Mouse (Mus musculus) gastrocnemius, postnatal 4 days (tissue): Measurements from ENCODE around the gene Slc25a51. TPM values are rescaled to one million over a fixed set of nuclear protein-coding genes. Genes with fewer than 3 reads are reported as not detected.

ENCODE experiments used
- DNase-seq, 2 experiments: peaks; one replicate each; pipeline ENCODE4 v3.0.0; 2021 to 2022; ENCODE audit warnings: low spot score in 2 of 2, mixed read lengths in 2 of 2
- long read RNA-seq, 2 experiments: library from polyadenylated mRNA; stranded (forward); transcript quantifications; one replicate each; pipeline ENCODE4 v2.0.0; 2021
- total RNA-seq, 2 experiments: library from RNA; stranded (reverse); gene quantifications; 2 replicates each; pipeline ENCODE4 v1.2.3; 2021

Gene Slc25a51
- 10 to 100 TPM; 81.9 to 89.9 TPM for total RNA-seq
- long read RNA-seq, experiment 1, full-length matches to known transcripts = 70 of 71 reads
- long read RNA-seq, experiment 1, partial matches to known transcripts = 0 of 71 reads
- long read RNA-seq, experiment 1, other reads (novel, unspliced or antisense) = 1 of 71 reads
- long read RNA-seq, experiment 2, full-length matches to known transcripts = 66 of 67 reads
- long read RNA-seq, experiment 2, partial matches to known transcripts = 0 of 67 reads
- long read RNA-seq, experiment 2, other reads (novel, unspliced or antisense) = 1 of 67 reads

- DNase-seq = peak; percentile 76 to 84
These were observed at the start of gene Slc25a51 for GRCm38 (mm10) chr4:45408427-45409132. Gene Slc25a51 (minus strand): TSS chr4:45408766.

DNA sequence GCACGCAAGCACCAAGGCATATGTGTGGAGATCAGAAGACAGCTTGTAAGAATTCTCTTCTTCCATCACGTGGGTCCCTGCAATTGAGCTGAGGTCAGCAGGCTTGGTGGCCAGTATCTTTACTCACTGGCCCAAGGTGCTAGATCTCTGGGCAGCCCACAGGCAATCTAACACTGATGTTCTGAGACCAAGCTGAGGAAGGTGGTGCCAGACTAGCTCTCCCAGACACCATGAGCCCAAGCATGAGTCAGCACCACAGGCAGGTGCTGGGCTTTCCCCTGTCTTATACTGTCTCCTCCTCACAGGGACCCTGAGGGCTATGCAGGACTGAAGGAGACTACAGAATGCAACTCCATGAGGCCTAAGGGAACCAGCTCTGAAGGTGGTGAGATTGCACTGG is 49.0 kb upstream of the Slc25a51 start:
- no peak for DNase-seq

- DNase-seq = no peak
These were observed 46.4 kb upstream of the Slc25a51 start for GRCm38 (mm10) chr4:45455001-45455400.

DNA sequence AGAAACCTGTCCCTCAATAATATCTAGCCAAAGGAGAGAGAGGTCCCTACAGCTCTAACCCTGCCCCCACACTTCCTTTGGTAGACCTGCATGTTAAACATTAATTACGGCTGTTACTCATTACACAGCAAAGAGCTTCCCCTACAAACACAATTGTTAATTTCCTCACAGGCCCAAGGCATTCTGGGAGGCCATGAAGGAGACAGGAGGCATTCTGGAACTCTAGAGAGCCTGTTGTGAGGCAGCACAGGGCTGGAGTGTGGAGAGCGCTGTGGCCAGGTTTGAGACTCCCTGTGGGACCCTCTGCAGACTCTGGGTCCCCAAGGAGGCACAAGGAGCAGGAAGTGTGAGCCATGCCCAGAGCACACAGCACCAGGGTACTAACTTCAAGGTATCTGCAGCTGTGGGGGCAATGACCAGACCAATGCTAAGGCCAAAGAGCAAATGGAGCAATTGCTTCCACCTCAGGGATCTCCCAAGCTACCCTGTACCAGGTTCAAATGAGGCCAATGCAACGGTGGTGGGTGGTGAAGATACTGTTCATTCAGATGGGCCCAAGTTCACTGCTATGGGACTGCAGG is 44.8 kb upstream of the Slc25a51 start:
- no peak for DNase-seq

DNA sequence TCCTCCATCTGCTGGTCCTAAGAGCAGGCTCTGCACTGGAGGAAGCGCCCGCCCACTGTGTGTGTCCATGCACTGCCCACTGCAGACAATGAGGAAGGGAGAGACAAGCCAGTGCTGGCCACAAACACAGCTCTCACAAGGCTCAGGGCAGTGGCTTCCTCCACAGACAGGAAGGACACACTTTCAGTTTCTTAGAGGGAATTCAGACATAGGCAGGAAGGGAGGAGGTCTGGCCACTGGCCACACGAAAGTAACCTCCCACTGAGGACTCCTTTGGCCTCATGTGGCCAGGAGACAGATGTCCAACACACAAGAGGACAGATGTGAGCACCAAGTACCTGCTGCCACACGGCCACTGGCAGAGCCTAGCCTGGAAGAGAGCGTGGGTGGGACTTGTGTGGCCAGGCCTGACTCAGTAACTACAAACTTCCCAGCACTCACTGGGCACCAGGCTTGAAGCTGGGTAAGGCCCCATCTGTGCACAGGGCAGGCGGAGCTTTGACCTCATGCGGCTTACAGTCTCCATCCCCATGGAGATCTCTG is 44.1 kb upstream of the Slc25a51 start:
- peak in 1 of 2 experiments; percentile 39 for DNase-seq

GRCm38 (mm10) chr4:45449012-45449411 is 40.4 kb upstream of the Slc25a51 start:
- no peak for DNase-seq

- DNase-seq = no peak
These were observed 39.9 kb upstream of the Slc25a51 start for GRCm38 (mm10) chr4:45448481-45448880.

DNA sequence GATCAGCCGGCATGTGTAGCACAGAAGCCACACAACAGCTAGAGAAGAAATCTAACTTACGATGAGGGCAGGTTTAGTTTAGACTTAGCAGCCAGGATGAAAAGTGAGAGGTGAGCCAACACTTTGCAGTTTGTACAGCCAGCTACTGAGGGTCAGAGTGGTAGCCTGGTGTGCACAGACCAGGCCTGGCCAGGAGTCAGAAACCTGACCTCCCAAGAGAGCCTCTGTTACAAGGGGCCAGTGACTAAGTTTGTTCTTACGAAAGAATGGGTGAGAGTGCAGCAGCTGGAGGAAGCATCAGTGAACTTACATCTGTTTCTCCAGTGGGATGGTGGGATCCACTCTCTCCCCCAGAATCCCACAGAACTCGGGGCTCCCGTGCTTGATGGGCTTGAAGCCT is 38.6 kb upstream of the Slc25a51 start:
- no peak for DNase-seq

- no peak for DNase-seq
These were observed 36.7 kb upstream of the Slc25a51 start for GRCm38 (mm10) chr4:45445235-45445634.

- no peak for DNase-seq
These were observed 36.2 kb upstream of the Slc25a51 start for GRCm38 (mm10) chr4:45444813-45445212.

DNA sequence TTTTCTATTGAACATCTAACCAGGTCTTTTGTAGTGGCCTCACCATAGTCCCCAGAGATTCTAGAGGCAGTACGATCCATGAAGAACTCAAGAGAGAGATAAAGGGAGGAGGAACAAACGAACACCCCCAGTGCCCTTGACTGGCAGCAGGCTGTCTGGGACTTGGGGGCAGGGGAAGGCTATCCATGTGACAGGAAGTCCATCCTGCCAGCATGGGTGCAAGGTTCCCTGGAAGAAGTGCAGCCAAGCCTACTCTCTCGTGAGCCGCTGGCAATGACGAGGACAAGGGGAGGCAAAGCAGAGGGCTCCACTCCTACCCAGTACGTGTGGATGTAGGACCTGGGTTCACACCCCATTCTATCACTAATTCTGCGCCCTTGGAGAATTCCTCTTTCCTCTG is 35.1 kb upstream of the Slc25a51 start:
- DNase-seq = no peak

GRCm38 (mm10) chr4:45442237-45442636 is 33.7 kb upstream of the Slc25a51 start:
- DNase-seq = no peak

DNA sequence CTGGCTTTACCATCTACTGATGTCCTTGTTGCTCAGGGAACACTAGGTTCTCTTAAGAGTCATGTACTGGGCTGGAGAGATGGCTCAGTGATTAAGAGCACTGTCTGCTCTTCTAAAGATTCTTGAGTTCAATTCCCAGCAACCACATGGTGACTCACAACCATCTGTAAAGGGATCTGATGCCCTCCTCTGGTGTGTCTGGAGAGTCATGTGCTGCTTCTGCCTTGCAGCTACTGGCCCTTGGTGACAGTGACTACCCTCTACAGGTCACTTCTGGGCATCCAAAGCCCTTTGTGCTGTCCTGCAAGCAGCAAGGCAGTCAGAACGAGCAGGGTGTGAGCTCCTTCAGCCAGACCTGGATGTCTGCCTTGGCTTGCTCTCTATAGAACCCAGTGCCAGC is 33.2 kb upstream of the Slc25a51 start:
- no peak for DNase-seq

GRCm38 (mm10) chr4:45439281-45439680 is 30.7 kb upstream of the Slc25a51 start:
- DNase-seq = no peak

GRCm38 (mm10) chr4:45437010-45437409 is 28.4 kb upstream of the Slc25a51 start:
- no peak for DNase-seq

GRCm38 (mm10) chr4:45436383-45436913 is 27.9 kb upstream of the Slc25a51 start:
- DNase-seq = no peak

GRCm38 (mm10) chr4:45435899-45436298 is 27.3 kb upstream of the Slc25a51 start:
- DNase-seq = peak in 1 of 2 experiments; percentile 51

DNA sequence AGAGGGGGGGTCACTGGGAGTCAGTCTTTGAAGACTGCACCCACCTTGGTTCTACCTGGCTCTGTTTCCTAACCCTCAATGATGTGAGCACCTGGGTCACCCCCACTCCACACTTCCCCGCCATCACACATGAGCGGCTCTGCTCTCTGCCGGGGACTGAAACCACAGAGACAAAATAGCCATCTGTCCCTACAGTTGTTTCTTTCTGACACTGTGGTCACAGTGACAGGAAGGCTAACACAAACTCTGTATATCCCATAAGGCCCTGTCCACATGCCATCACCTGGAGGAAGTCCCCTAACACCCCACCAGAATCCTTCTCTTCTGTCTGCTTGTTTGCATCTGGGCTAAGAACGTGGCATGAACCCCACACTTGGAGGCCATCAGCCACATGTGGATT is 26.1 kb upstream of the Slc25a51 start:
- DNase-seq = no peak

- DNase-seq = no peak
These were observed 25.5 kb upstream of the Slc25a51 start for GRCm38 (mm10) chr4:45434071-45434470.

DNA sequence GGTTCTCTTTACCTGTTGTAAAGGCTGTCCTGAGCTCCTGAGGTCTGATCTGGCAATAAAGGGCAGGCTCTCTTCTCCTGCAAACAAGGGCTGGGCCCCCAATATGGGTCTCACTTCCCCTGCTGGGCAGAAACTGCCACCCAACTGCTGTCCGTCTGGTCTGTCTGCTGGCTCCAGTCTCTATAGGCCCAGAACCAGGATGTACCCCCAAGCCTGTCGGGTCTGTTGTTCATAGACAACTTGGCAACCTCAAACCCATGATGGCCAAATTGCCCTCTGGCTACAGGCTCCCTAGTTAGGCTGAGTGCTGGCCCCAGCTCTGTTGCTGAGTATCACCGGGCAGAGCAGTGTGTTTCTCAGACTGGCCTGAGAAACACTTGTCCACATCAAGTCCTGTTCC is 23.2 kb upstream of the Slc25a51 start:
- DNase-seq = no peak

DNA sequence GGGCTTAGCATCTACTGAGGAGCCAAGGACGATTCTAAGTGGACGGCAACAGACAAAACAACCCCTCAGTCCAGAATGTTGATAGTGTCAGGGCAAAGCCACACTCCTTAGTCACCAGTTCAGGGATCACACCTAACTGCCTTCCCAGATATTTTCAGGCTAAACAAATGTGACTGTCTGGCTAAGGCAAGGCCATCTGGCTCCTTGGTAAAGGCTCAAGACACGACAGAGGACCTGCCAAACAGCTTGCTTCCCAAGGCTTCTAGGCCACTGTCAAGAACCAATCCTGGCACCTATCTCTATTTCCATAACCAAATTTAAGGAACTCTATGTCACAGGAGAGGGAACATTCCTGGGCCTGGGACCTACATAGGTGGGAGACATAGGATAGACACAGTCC is 22.8 kb upstream of the Slc25a51 start:
- DNase-seq = no peak

DNA sequence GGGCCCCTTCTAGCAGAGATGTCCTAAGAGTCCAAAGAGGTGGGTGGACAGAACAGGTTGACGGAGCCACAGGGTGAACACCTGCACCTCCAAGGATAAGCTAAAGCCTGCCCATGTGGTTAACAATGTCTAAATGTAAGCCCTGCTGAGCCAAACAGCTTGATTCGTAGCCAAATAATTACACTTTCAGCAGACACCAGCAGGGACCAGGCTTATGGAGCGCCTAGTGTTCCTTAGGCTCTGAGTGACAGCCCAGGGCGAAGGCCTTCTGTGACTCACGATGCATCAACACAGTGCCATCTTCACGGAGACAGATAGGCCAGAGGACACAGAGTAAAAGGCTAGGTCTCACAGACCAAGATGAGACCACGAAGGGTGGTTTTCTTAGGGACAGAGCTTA is 20.9 kb upstream of the Slc25a51 start:
- DNase-seq = no peak
